ENCODE assay signal across 22 mouse cellular contexts in the genomic region with DNA sequence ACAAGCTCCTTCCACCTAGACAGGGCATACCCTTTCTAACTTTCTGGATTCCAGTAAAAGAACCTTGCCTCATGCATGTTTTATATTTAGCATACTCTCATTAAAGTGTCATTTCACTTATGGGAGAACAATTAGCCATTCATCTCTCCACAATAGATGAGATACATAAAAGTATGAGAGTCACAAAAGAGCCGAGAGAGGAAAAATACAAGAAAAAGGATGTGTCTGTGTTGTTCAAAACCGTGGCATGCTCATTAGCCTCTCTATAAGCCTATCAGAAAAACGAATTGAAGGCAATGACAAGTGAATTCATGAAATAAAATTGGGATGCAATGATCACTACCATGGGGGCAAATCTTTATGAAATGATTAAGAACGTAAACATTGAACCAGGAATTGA.
"Had no signal": no experiment of that assay in that cellular context is flagged by ENCODE, and none has a peak within 500 bp of the region (broad histone marks: within the 10 kb centered on the region; RNA-seq: fewer than 3 reads in every experiment).

No protein-coding gene starts in this region.

- H3K9me3 ChIP-seq: heart, embryonic 10.5 days; heart, embryonic 12.5 days; hindbrain, embryonic 13.5 days; hindbrain, embryonic 15.5 days; kidney, embryonic 15.5 days; limb, embryonic 13.5 days; limb, embryonic 15.5 days; liver, embryonic 12.5 days had no signal

- H3K4me3 ChIP-seq: heart, embryonic 10.5 days; heart, embryonic 12.5 days; hindbrain, embryonic 13.5 days; hindbrain, embryonic 15.5 days; kidney, embryonic 15.5 days; limb, embryonic 13.5 days; limb, embryonic 15.5 days; liver, embryonic 12.5 days had no signal

- H3K9ac ChIP-seq: heart, embryonic 12.5 days; hindbrain, embryonic 13.5 days; hindbrain, embryonic 15.5 days; kidney, embryonic 15.5 days; limb, embryonic 13.5 days; limb, embryonic 15.5 days; liver, embryonic 12.5 days; liver, embryonic 14.5 days had no signal

- H3K27ac ChIP-seq: heart, embryonic 10.5 days; hindbrain, embryonic 13.5 days; hindbrain, embryonic 15.5 days; hindbrain, postnatal 0 days; kidney, embryonic 15.5 days; kidney, postnatal 0 days; limb, embryonic 13.5 days; limb, embryonic 15.5 days; liver, embryonic 12.5 days; liver, embryonic 14.5 days had no signal

- H3K36me3 ChIP-seq: heart, embryonic 10.5 days; heart, embryonic 12.5 days; hindbrain, embryonic 13.5 days; hindbrain, embryonic 15.5 days; kidney, embryonic 15.5 days; limb, embryonic 13.5 days; limb, embryonic 15.5 days; liver, embryonic 12.5 days had no signal

- H3K4me1 ChIP-seq: limb, embryonic 15.5 days; liver, embryonic 12.5 days had no signal

- H3K4me2 ChIP-seq: heart, embryonic 12.5 days; hindbrain, embryonic 13.5 days; hindbrain, embryonic 15.5 days; kidney, embryonic 15.5 days; limb, embryonic 13.5 days; limb, embryonic 15.5 days; liver, embryonic 12.5 days had no signal

- DNase-seq: gastrocnemius, postnatal 14 days; gastrocnemius, postnatal 36 days; kidney, adult 11 months; kidney, adult 2 months; kidney, adult 9 months; kidney, postnatal 14 days; kidney, postnatal 36 days; layer of hippocampus, adult 9-11 months; layer of hippocampus, postnatal 36 days; left cerebral cortex, postnatal 4 days had no signal

- H3K27me3 ChIP-seq: heart, embryonic 12.5 days; hindbrain, embryonic 13.5 days; hindbrain, embryonic 15.5 days; kidney, embryonic 15.5 days; limb, embryonic 13.5 days; limb, embryonic 15.5 days; liver, embryonic 12.5 days had no signal

- ATAC-seq: hindbrain, postnatal 0 days; intestine, embryonic 16.5 days; liver, embryonic 12.5 days had no signal
